Mouse (Mus musculus) cerebellum, adult (tissue): ENCODE measurements around the gene Cldn4.
"Not testable (repeated sequence)": the region's sequence is repeated elsewhere in the genome, so short reads cannot be mapped to it uniquely, and the experiment has no call there.

ENCODE experiments used
- ATAC-seq: cut with Nextera tagmentation; 2 replicates; pipeline ENCODE4 v1.9.2; 2017; ENCODE audit warnings: mild to moderate bottlenecking, moderate library complexity, mixed read lengths; ENCODE audit not compliant: insufficient number of reproducible peaks, low FRiP score, low TSS enrichment

The Cldn4 gene

GRCm38 (mm10) chr5:134934666-134935065 lies 12.1 kb downstream of the Cldn4 start:
- no peak for ATAC-seq

GRCm38 (mm10) chr5:134933686-134934085 lies 13.0 kb downstream of the Cldn4 start:
- not testable (repeated sequence) for ATAC-seq

- no peak for ATAC-seq
Observed at GRCm38 (mm10) chr5:134933281-134933680, 13.5 kb downstream of the Cldn4 start.

- ATAC-seq: no peak
Observed at GRCm38 (mm10) chr5:134932903-134933276, 13.8 kb downstream of the Cldn4 start.

- ATAC-seq: peak; percentile 70
Observed at GRCm38 (mm10) chr5:134932179-134932902, 14.4 kb downstream of the Cldn4 start, which contains the start of gene Mettl27. Gene Mettl27 (plus strand): TSS chr5:134932368.

- ATAC-seq: no peak
Observed at GRCm38 (mm10) chr5:134929988-134930387, 16.7 kb downstream of the Cldn4 start.

- no peak for ATAC-seq
Observed at GRCm38 (mm10) chr5:134926726-134927125, 20.0 kb downstream of the Cldn4 start.

- ATAC-seq: no peak
Observed at GRCm38 (mm10) chr5:134923141-134923540, 23.6 kb downstream of the Cldn4 start.

GRCm38 (mm10) chr5:134921106-134921505 lies 25.6 kb downstream of the Cldn4 start:
- ATAC-seq: no peak

GRCm38 (mm10) chr5:134920106-134920687 lies 26.5 kb downstream of the Cldn4 start:
- no peak for ATAC-seq

- ATAC-seq: no peak
Observed at GRCm38 (mm10) chr5:134919097-134919496, 27.6 kb downstream of the Cldn4 start.

GRCm38 (mm10) chr5:134918071-134918832 lies 28.5 kb downstream of the Cldn4 start:
- ATAC-seq: no peak

- no peak for ATAC-seq
Observed at GRCm38 (mm10) chr5:134915311-134915710, 31.4 kb downstream of the Cldn4 start, which contains the start of gene Cldn13. Gene Cldn13 (minus strand): TSS chr5:134915526.

- ATAC-seq: no peak
Observed at GRCm38 (mm10) chr5:134914510-134914909, 32.2 kb downstream of the Cldn4 start.

- ATAC-seq: no peak
Observed at GRCm38 (mm10) chr5:134913753-134914152, 33.0 kb downstream of the Cldn4 start.

- ATAC-seq: no peak
Observed at GRCm38 (mm10) chr5:134913352-134913751, 33.4 kb downstream of the Cldn4 start.

- no peak for ATAC-seq
Observed at GRCm38 (mm10) chr5:134911901-134912300, 34.8 kb downstream of the Cldn4 start.

GRCm38 (mm10) chr5:134907135-134907534 lies 39.6 kb downstream of the Cldn4 start:
- ATAC-seq: peak; percentile 58

- ATAC-seq: no peak
Observed at GRCm38 (mm10) chr5:134906633-134907032, 40.1 kb downstream of the Cldn4 start, which contains the start of gene Tmem270. Gene Tmem270 (minus strand): TSS chr5:134906733.

GRCm38 (mm10) chr5:134901644-134902027 lies 45.1 kb downstream of the Cldn4 start:
- no peak for ATAC-seq

GRCm38 (mm10) chr5:134901012-134901643 lies 45.6 kb downstream of the Cldn4 start:
- ATAC-seq: no peak
